Mouse (Mus musculus): ENCODE results near the gene Nln. TPM values are rescaled to one million over a fixed set of nuclear protein-coding genes. Genes with fewer than 3 reads are reported as not detected.
A peak's percentile ranks its signal among the peaks of the same experiment; 100 is the strongest.

Gene Nln
- polyA plus RNA-seq, 1 experiment, result 10.8 TPM

DNA sequence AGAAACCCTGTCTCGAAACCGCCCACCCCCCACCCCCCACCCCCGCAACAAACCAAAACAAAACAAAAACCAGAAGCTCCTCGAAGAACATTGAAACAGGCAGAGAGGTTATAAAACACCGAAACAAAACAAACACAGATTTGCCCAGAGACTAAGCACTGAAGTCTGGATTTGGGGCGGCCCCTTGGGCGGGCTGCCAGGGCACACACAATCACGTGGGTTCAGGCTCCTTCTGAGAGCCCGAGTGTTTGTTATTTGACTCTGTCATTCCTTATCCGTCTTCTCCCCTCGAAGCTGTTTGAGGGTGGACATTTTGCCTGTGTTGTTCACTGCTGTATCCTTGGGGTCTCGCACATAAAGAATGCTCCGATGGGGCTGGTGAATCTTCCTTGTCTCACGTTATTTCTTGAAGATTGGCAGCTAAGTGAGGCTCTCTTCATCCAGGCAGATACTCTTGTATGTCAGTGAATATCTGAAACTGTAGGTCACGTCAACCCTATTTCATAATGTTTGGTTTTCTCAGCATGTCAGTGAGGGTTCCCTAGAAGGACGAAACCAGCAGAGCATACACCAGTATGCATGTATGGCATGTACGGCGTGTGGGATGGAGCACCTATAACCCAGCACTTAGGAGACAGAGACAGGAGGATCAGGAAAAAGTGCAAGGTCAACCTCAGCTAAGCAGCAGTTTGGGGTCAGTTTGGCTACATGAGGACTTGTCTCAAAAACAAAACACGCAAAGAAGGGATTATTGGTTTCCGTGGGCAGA lies 123.7 kb downstream of the Nln start:
- Histone ChIP-seq H3K79me2 (ENCODE audit: control insufficient read depth, insufficient read depth) (no peaks in the 10 kb centered on the region), H3K27me3 (ENCODE audit: control insufficient read depth, insufficient read depth, insufficient read length) (no peaks in the 10 kb centered on the region), H3K4me2 (ENCODE audit: low read depth) (no peak overlapping the region), H3K36me3 (ENCODE audit: control insufficient read depth, insufficient read depth) (no peaks in the 10 kb centered on the region), H3K4me3 (no peak overlapping the region), H3ac (ENCODE audit: control insufficient read depth, insufficient read length) (no peak overlapping the region)
- TF ChIP-seq MAX (IDR thresholded peaks at IDR 0.05; ENCODE audit: low read depth) (no peak), MYOD1 (IDR thresholded peaks at IDR 0.05; ENCODE audit: control insufficient read depth in 1 of 3, insufficient read length in 2 of 3, low read depth in 2 of 3) (no peak), TCF3 (IDR thresholded peaks at IDR 0.05; ENCODE audit: insufficient read length, low read depth) (no peak), TCF12 (IDR thresholded peaks at IDR 0.05; ENCODE audit: insufficient read depth, poor library complexity, severe bottlenecking) (no peak)

DNA sequence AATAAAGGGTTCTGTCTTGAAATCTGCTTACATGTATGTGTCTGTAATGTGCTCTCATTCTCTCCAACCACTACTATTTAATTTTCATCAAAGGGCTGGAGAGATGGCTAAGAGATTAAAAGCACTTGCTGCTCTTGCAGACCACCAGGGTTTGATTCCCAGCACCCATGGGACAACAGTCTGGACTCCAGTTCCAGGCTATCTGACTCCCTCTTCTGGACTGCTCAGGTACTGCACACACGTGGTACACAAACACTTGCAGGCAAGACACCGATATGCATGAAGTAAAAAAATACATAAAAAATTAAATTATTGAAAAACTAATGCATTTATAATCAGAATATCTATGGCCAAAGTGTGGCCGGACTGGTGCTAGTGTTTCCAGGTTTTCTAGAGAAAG lies 127.0 kb downstream of the Nln start:
- Histone ChIP-seq H3K27me3 (ENCODE audit: control insufficient read depth, insufficient read depth, insufficient read length) (no peaks in the 10 kb centered on the region), H3ac (ENCODE audit: control insufficient read depth, insufficient read length) (no peak overlapping the region), H3K4me3 (no peak overlapping the region), H3K79me2 (ENCODE audit: control insufficient read depth, insufficient read depth) (no peaks in the 10 kb centered on the region), H3K4me2 (ENCODE audit: low read depth) (no peak overlapping the region), H3K36me3 (ENCODE audit: control insufficient read depth, insufficient read depth) (no peaks in the 10 kb centered on the region)
- TF ChIP-seq MYOG (IDR thresholded peaks at IDR 0.05; ENCODE audit: control insufficient read depth in 1 of 3, insufficient read depth in 1 of 3, insufficient read length in 2 of 3, low read depth in 2 of 3) (no peak), MYOD1 (IDR thresholded peaks at IDR 0.05; ENCODE audit: control insufficient read depth in 1 of 3, insufficient read length in 2 of 3, low read depth in 2 of 3) (no peak), SRF (IDR thresholded peaks at IDR 0.05; ENCODE audit: control insufficient read depth, insufficient read length, low read depth) (no peak), CEBPB (IDR thresholded peaks at IDR 0.05; ENCODE audit: insufficient read depth, poor library complexity, severe bottlenecking) (no peak), E2F4 (IDR thresholded peaks at IDR 0.05; ENCODE audit: insufficient read depth) (no peak), TCF12 (IDR thresholded peaks at IDR 0.05; ENCODE audit: insufficient read depth, poor library complexity, severe bottlenecking) (no peak), REST (IDR thresholded peaks at IDR 0.05; ENCODE audit: insufficient read depth, insufficient read length) (no peak), POLR2A (IDR thresholded peaks at IDR 0.05; ENCODE audit: insufficient read length, low read depth) (no peak), USF1 (IDR thresholded peaks at IDR 0.05; ENCODE audit: low read depth) (no peak), TCF3 (IDR thresholded peaks at IDR 0.05; ENCODE audit: insufficient read length, low read depth) (no peak), MAX (IDR thresholded peaks at IDR 0.05; ENCODE audit: low read depth) (no peak), POLR2AphosphoS2 (IDR thresholded peaks at IDR 0.05; ENCODE audit: insufficient read length, low read depth) (no peak)

DNA sequence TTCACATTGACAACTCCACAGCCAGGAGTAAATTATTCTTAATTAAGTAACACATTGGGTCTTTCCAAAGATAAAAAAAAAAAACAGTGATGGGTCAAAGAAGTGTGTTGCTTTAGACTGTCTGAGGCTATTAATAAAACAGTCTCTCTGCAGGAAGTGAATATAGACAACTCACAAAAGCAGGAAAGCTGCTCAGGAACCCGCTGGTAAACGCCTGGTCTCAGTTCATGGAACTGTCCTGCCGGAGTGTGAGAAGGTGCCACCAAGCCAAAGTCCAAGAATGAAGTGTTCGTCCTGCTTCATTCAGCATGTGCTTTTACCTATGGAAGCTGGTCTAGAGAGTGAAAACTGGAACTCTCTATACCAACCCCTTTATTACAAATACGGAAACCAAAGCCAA lies 129.0 kb downstream of the Nln start:
- H3K36me3 ChIP-seq (ENCODE audit: control insufficient read depth, insufficient read depth), result no peaks in the 10 kb centered on the region
- H3K4me2 ChIP-seq (ENCODE audit: low read depth), result no peak overlapping the region
- H3K79me2 ChIP-seq (ENCODE audit: control insufficient read depth, insufficient read depth), result no peaks in the 10 kb centered on the region
- H3K4me3 ChIP-seq, result no peak overlapping the region
- no peak overlapping the region for H3ac ChIP-seq (ENCODE audit: control insufficient read depth, insufficient read length)
- no peaks in the 10 kb centered on the region for H3K27me3 ChIP-seq (ENCODE audit: control insufficient read depth, insufficient read depth, insufficient read length)
- TF ChIP-seq POLR2AphosphoS2 (IDR thresholded peaks at IDR 0.05; ENCODE audit: insufficient read length, low read depth) (no peak), TCF3 (IDR thresholded peaks at IDR 0.05; ENCODE audit: insufficient read length, low read depth) (no peak), TCF12 (IDR thresholded peaks at IDR 0.05; ENCODE audit: insufficient read depth, poor library complexity, severe bottlenecking) (no peak), POLR2A (IDR thresholded peaks at IDR 0.05; ENCODE audit: insufficient read length, low read depth) (no peak), SRF (IDR thresholded peaks at IDR 0.05; ENCODE audit: control insufficient read depth, insufficient read length, low read depth) (no peak), E2F4 (IDR thresholded peaks at IDR 0.05; ENCODE audit: insufficient read depth) (no peak), CEBPB (IDR thresholded peaks at IDR 0.05; ENCODE audit: insufficient read depth, poor library complexity, severe bottlenecking) (no peak), MYOG (IDR thresholded peaks at IDR 0.05; ENCODE audit: control insufficient read depth in 1 of 3, insufficient read depth in 1 of 3, insufficient read length in 2 of 3, low read depth in 2 of 3) (no peak), MYOD1 (IDR thresholded peaks at IDR 0.05; ENCODE audit: control insufficient read depth in 1 of 3, insufficient read length in 2 of 3, low read depth in 2 of 3) (no peak), USF1 (IDR thresholded peaks at IDR 0.05; ENCODE audit: low read depth) (no peak), MAX (IDR thresholded peaks at IDR 0.05; ENCODE audit: low read depth) (no peak), REST (IDR thresholded peaks at IDR 0.05; ENCODE audit: insufficient read depth, insufficient read length) (no peak)

- H3K27me3 ChIP-seq (ENCODE audit: control insufficient read depth, insufficient read depth, insufficient read length), result no peaks in the 10 kb centered on the region
- no peaks in the 10 kb centered on the region for H3K36me3 ChIP-seq (ENCODE audit: control insufficient read depth, insufficient read depth)
- peak overlapping the region; percentile 79 for H3K4me2 ChIP-seq (ENCODE audit: low read depth)
- no peak overlapping the region for H3K4me3 ChIP-seq
- H3ac ChIP-seq (ENCODE audit: control insufficient read depth, insufficient read length), result no peak overlapping the region
- H3K79me2 ChIP-seq (ENCODE audit: control insufficient read depth, insufficient read depth), result no peaks in the 10 kb centered on the region
- peak; percentile 26 for TF ChIP-seq POLR2A (IDR thresholded peaks at IDR 0.05; ENCODE audit: insufficient read length, low read depth)
- peak in 2 of 3 experiments; percentile 76 to 80 for TF ChIP-seq MYOG (IDR thresholded peaks at IDR 0.05; ENCODE audit: control insufficient read depth in 1 of 3, insufficient read depth in 1 of 3, insufficient read length in 2 of 3, low read depth in 2 of 3)
- peak; percentile 73 for TF ChIP-seq USF1 (IDR thresholded peaks at IDR 0.05; ENCODE audit: low read depth)
- TF ChIP-seq TCF3 (IDR thresholded peaks at IDR 0.05; ENCODE audit: insufficient read length, low read depth), result no peak
- TF ChIP-seq E2F4 (IDR thresholded peaks at IDR 0.05; ENCODE audit: insufficient read depth), result no peak
- no peak for TF ChIP-seq MAX (IDR thresholded peaks at IDR 0.05; ENCODE audit: low read depth)
- TF ChIP-seq POLR2AphosphoS2 (IDR thresholded peaks at IDR 0.05; ENCODE audit: insufficient read length, low read depth), result no peak
- peak; percentile 38 to 70 (median 50) for TF ChIP-seq MYOD1 (IDR thresholded peaks at IDR 0.05; ENCODE audit: control insufficient read depth in 1 of 3, insufficient read length in 2 of 3, low read depth in 2 of 3)
- peak; percentile 60; the same call in 1 of the 2 replicates for TF ChIP-seq CEBPB (IDR thresholded peaks at IDR 0.05; ENCODE audit: insufficient read depth, poor library complexity, severe bottlenecking)
- TF ChIP-seq REST (IDR thresholded peaks at IDR 0.05; ENCODE audit: insufficient read depth, insufficient read length), result no peak
- TF ChIP-seq SRF (IDR thresholded peaks at IDR 0.05; ENCODE audit: control insufficient read depth, insufficient read length, low read depth), result no peak
- peak; percentile 39 for TF ChIP-seq TCF12 (IDR thresholded peaks at IDR 0.05; ENCODE audit: insufficient read depth, poor library complexity, severe bottlenecking)
Observed at GRCm38 (mm10) chr13:103978286-103978866, 131.0 kb downstream of the Nln start.
